Mouse (Mus musculus): ENCODE measurements at regions not wholly inside any gene's neighbourhood (a gene's known extent, or its start where the extent isn't known, plus 50 kb on each side); places are given as distances from the start of the nearest gene placed in this dataset.

DNA sequence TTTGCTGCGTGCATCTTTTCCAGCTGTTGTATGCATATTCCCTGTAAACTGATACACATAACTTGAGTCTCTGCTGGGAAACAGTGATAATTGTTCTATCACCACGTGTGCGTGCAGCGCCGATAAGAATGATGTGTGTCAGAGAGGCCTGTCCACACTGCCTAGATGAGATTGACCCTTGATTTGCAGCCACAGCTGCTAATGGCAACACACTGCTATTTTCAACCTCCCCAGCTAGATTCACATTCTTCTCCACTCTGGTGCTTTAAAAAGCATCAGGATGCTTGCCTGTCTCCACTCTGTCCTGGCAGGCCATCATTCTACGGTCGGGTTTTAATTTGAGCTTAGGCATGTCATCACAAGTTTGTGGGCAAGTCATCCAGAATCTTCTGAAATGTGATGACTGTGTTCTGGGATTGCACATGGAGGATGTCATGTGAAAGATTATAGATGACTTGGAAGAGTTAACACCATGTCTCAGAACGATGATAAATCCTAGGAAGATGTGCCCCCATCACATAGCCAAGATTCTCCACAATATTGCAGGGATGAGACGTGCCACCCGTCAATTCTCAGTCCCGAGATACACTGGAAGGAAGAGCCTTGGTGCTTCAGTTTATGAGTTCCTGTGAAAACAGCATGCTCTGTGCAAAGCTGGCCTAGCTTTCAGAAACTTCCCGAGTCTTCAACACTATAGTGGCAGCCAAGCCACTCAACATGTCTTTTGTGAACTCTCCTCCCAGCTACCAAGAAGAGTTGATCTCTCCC lies 123.6 kb upstream of the Nrip1 start:
- H3K9me3 ChIP-seq (replicated peaks; ENCODE audit: control insufficient read depth, low read length) = no peaks in the 10 kb centered on the region
- no peak for TF ChIP-seq CTCF (IDR thresholded peaks at IDR 0.05; ENCODE audit: low read depth)
- TF ChIP-seq EP300 (IDR thresholded peaks at IDR 0.05; ENCODE audit: low read depth) = no peak
- no peaks in the 10 kb centered on the region for H3K4me1 ChIP-seq (ENCODE audit: control insufficient read depth, insufficient read depth)
- H3K27me3 ChIP-seq (ENCODE audit: control insufficient read depth, insufficient read depth, low read length) = no peaks in the 10 kb centered on the region
- H3K9ac ChIP-seq (replicated peaks; ENCODE audit: low read depth, low read length) = no peak overlapping the region
- H3K4me3 ChIP-seq (ENCODE audit: low read depth, low read length) = no peak overlapping the region
- H3K36me3 ChIP-seq (replicated peaks; ENCODE audit: control insufficient read depth, insufficient read depth, low read length) = no peaks in the 10 kb centered on the region
- H3K4me2 ChIP-seq (ENCODE audit: low read depth, low read length) = no peak overlapping the region
- H3K27ac ChIP-seq (ENCODE audit: low read depth) = no peak overlapping the region
- DNase-seq (ENCODE audit: low spot score) (no peak), ATAC-seq (ENCODE audit: insufficient read depth, low read depth) (no peak)
- WGBS = 37% methylated on average over 12 of the region's 12 CpGs

- Histone ChIP-seq H3K4me2 (ENCODE audit: low read depth, low read length) (no peak overlapping the region), H3K36me3 (replicated peaks; ENCODE audit: control insufficient read depth, insufficient read depth, low read length) (no peaks in the 10 kb centered on the region), H3K4me3 (ENCODE audit: low read depth, low read length) (no peak overlapping the region), H3K27ac (ENCODE audit: low read depth) (no peak overlapping the region), H3K4me1 (ENCODE audit: control insufficient read depth, insufficient read depth) (no peaks in the 10 kb centered on the region), H3K9ac (replicated peaks; ENCODE audit: low read depth, low read length) (no peak overlapping the region), H3K9me3 (replicated peaks; ENCODE audit: control insufficient read depth, low read length) (no peaks in the 10 kb centered on the region), H3K27me3 (ENCODE audit: control insufficient read depth, insufficient read depth, low read length) (no peaks in the 10 kb centered on the region)
- no peak for ATAC-seq (ENCODE audit: insufficient read depth, low read depth)
- 88% methylated on average over 5 of the region's 5 CpGs for WGBS
- DNase-seq (ENCODE audit: low spot score) = no peak
- TF ChIP-seq EP300 (IDR thresholded peaks at IDR 0.05; ENCODE audit: low read depth) = no peak
- no peak for TF ChIP-seq CTCF (IDR thresholded peaks at IDR 0.05; ENCODE audit: low read depth)
Observed at GRCm38 (mm10) chr16:76483419-76483818, 109.8 kb upstream of the Nrip1 start.

GRCm38 (mm10) chr16:76481966-76482365 lies 108.3 kb upstream of the Nrip1 start:
- Histone ChIP-seq H3K9ac (replicated peaks; ENCODE audit: low read depth, low read length) (no peak overlapping the region), H3K4me3 (ENCODE audit: low read depth, low read length) (no peak overlapping the region), H3K27me3 (ENCODE audit: control insufficient read depth, insufficient read depth, low read length) (no peaks in the 10 kb centered on the region), H3K36me3 (replicated peaks; ENCODE audit: control insufficient read depth, insufficient read depth, low read length) (no peaks in the 10 kb centered on the region), H3K4me2 (ENCODE audit: low read depth, low read length) (no peak overlapping the region), H3K9me3 (replicated peaks; ENCODE audit: control insufficient read depth, low read length) (no peaks in the 10 kb centered on the region), H3K27ac (ENCODE audit: low read depth) (no peak overlapping the region), H3K4me1 (ENCODE audit: control insufficient read depth, insufficient read depth) (no peaks in the 10 kb centered on the region)
- TF ChIP-seq CTCF (IDR thresholded peaks at IDR 0.05; ENCODE audit: low read depth) (no peak), EP300 (IDR thresholded peaks at IDR 0.05; ENCODE audit: low read depth) (no peak)
- 88% methylated on average over 4 of the region's 4 CpGs for WGBS
- ATAC-seq (ENCODE audit: insufficient read depth, low read depth) = no peak
- DNase-seq (ENCODE audit: low spot score) = no peak

DNA sequence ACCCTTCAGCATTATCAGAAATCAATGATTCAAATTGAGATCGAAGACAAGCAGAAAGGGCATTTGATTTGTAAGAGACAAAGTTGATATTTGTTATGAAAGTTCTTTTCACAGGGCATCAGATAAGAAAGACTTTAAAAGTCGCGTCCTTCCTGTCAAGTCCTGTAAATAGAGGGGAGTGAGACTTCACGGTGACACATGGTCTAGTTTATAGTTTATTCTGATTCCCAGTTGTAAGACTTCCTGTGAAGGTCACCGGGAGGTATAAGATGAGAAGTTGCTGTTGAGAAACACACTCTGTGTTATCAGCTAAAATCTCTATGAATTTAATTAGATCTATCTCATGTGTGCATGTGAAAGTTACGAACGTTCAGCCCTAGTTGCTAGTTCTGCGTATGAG lies 103.8 kb upstream of the Nrip1 start:
- Histone ChIP-seq H3K9ac (replicated peaks; ENCODE audit: low read depth, low read length) (no peak overlapping the region), H3K27ac (ENCODE audit: low read depth) (no peak overlapping the region), H3K9me3 (replicated peaks; ENCODE audit: control insufficient read depth, low read length) (no peaks in the 10 kb centered on the region), H3K4me3 (ENCODE audit: low read depth, low read length) (no peak overlapping the region), H3K4me2 (ENCODE audit: low read depth, low read length) (no peak overlapping the region), H3K27me3 (ENCODE audit: control insufficient read depth, insufficient read depth, low read length) (no peaks in the 10 kb centered on the region), H3K4me1 (ENCODE audit: control insufficient read depth, insufficient read depth) (no peaks in the 10 kb centered on the region), H3K36me3 (replicated peaks; ENCODE audit: control insufficient read depth, insufficient read depth, low read length) (no peaks in the 10 kb centered on the region)
- ATAC-seq (ENCODE audit: insufficient read depth, low read depth) = no peak
- no peak for DNase-seq (ENCODE audit: low spot score)
- TF ChIP-seq EP300 (IDR thresholded peaks at IDR 0.05; ENCODE audit: low read depth) (no peak), CTCF (IDR thresholded peaks at IDR 0.05; ENCODE audit: low read depth) (no peak)
- 69% methylated on average over 8 of the region's 8 CpGs for WGBS

GRCm38 (mm10) chr16:76474481-76474880 lies 100.9 kb upstream of the Nrip1 start:
- DNase-seq (ENCODE audit: low spot score) (no peak), ATAC-seq (ENCODE audit: insufficient read depth, low read depth) (no peak)
- H3K36me3 ChIP-seq (replicated peaks; ENCODE audit: control insufficient read depth, insufficient read depth, low read length) = no peaks in the 10 kb centered on the region
- H3K4me2 ChIP-seq (ENCODE audit: low read depth, low read length) = no peak overlapping the region
- WGBS = 87% methylated on average over 6 of the region's 6 CpGs
- H3K4me3 ChIP-seq (ENCODE audit: low read depth, low read length) = no peak overlapping the region
- H3K4me1 ChIP-seq (ENCODE audit: control insufficient read depth, insufficient read depth) = no peaks in the 10 kb centered on the region
- no peaks in the 10 kb centered on the region for H3K9me3 ChIP-seq (replicated peaks; ENCODE audit: control insufficient read depth, low read length)
- no peak for TF ChIP-seq EP300 (IDR thresholded peaks at IDR 0.05; ENCODE audit: low read depth)
- no peak for TF ChIP-seq CTCF (IDR thresholded peaks at IDR 0.05; ENCODE audit: low read depth)
- no peak overlapping the region for H3K9ac ChIP-seq (replicated peaks; ENCODE audit: low read depth, low read length)
- no peaks in the 10 kb centered on the region for H3K27me3 ChIP-seq (ENCODE audit: control insufficient read depth, insufficient read depth, low read length)
- no peak overlapping the region for H3K27ac ChIP-seq (ENCODE audit: low read depth)

DNA sequence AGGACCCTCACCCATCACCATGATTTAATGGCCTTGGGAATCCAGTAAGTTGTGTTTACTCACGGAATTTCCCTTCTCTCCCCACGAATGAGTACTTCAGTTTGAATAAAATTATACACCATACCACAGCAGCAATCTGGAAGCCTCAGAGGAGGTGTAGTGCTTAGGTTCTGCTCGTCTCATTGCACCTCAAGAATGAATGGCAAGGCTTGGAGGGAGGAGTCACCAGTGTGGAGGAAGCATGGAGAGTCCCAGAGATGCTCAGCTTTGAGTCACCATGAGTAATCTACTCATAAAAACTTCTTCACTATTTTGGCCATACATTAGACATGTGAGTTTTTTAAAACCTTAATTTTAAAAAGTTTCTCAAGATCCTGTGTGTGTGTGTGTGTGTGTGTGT lies 98.8 kb upstream of the Nrip1 start:
- H3K9ac ChIP-seq (replicated peaks; ENCODE audit: low read depth, low read length) = no peak overlapping the region
- TF ChIP-seq CTCF (IDR thresholded peaks at IDR 0.05; ENCODE audit: low read depth) (no peak), EP300 (IDR thresholded peaks at IDR 0.05; ENCODE audit: low read depth) (no peak)
- H3K4me2 ChIP-seq (ENCODE audit: low read depth, low read length) = no peak overlapping the region
- no peak overlapping the region for H3K4me3 ChIP-seq (ENCODE audit: low read depth, low read length)
- H3K4me1 ChIP-seq (ENCODE audit: control insufficient read depth, insufficient read depth) = no peaks in the 10 kb centered on the region
- H3K27ac ChIP-seq (ENCODE audit: low read depth) = no peak overlapping the region
- ATAC-seq (ENCODE audit: insufficient read depth, low read depth) (no peak), DNase-seq (ENCODE audit: low spot score) (no peak)
- no peaks in the 10 kb centered on the region for H3K9me3 ChIP-seq (replicated peaks; ENCODE audit: control insufficient read depth, low read length)
- no peaks in the 10 kb centered on the region for H3K36me3 ChIP-seq (replicated peaks; ENCODE audit: control insufficient read depth, insufficient read depth, low read length)
- no peaks in the 10 kb centered on the region for H3K27me3 ChIP-seq (ENCODE audit: control insufficient read depth, insufficient read depth, low read length)
- 66% methylated on average over 3 of the region's 3 CpGs for WGBS

All from heart, postnatal 0 days (tissue).